Mouse (Mus musculus) left cerebral cortex, adult 2 months (tissue): ENCODE measurements around the gene Trip12. TPM values are rescaled to one million over a fixed set of nuclear protein-coding genes. Genes with fewer than 3 reads are reported as not detected.

Experiments
- DNase-seq, 2 experiments: peaks; one replicate each; pipeline ENCODE4 v3.0.0; 2021 to 2022; ENCODE audit warnings: low spot score in 2 of 2, mixed read lengths in 1 of 2; ENCODE audit errors: extremely low spot score in 1 of 2
- H3K27ac ChIP-seq: fragments of 200-600 bp; 2 replicates; pipeline ENCODE4 v1.8.1; 2022
- H3K4me3 ChIP-seq: fragments of 200-600 bp; 2 replicates; pipeline ENCODE4 v1.8.1; 2022
- CTCF ChIP-seq: fragments of 200-600 bp; IDR thresholded peaks from 2 replicates; pipeline ENCODE4 v1.8.1; 2022; ENCODE audit warnings: antibody characterized with exemption, mild to moderate bottlenecking, moderate library complexity
- intact Hi-C: fragments of 180-260 bp; cut with DNase I; formaldehyde crosslinking; loops from one replicate; pipeline ENCODE4 v1.15.1; 2025
- total RNA-seq, 2 experiments: library from RNA; stranded (reverse); gene quantifications; 2 replicates each; pipeline ENCODE4 v1.2.3; 2021

Gene Trip12
- total RNA-seq, 2 experiments from 2014 or later, result 196 to 219 TPM

DNA sequence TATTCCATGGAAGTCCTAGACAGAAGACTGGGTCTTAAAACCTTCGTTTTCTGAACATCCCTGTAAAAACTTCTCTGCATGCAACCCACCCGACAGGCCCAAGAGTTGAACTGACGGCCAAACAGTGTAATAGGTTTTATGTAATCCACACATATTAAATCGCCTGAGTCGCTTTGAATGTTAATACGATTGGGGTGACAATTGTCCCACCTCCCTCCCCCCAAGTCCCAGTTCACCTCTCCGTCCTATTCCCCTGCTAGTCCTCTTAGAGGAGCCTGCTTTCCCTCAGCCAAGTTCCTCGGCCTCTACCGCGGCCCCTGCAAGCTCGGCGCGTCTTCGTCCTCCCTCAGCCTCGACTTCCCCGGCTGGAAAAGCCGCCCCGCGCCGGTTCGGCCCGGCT, 2.2 kb downstream of the Trip12 start:
- intact Hi-C loops, result loop anchor here (5.0 kb wide), 1 partner anchor 101 kb away; no protein-coding TSS in a partner anchor
- H3K4me3 ChIP-seq, result peak overlapping the region; percentile 74
- no peak for DNase-seq
- H3K27ac ChIP-seq, result peak overlapping the region; percentile 96
- TF ChIP-seq CTCF, result no peak

DNA sequence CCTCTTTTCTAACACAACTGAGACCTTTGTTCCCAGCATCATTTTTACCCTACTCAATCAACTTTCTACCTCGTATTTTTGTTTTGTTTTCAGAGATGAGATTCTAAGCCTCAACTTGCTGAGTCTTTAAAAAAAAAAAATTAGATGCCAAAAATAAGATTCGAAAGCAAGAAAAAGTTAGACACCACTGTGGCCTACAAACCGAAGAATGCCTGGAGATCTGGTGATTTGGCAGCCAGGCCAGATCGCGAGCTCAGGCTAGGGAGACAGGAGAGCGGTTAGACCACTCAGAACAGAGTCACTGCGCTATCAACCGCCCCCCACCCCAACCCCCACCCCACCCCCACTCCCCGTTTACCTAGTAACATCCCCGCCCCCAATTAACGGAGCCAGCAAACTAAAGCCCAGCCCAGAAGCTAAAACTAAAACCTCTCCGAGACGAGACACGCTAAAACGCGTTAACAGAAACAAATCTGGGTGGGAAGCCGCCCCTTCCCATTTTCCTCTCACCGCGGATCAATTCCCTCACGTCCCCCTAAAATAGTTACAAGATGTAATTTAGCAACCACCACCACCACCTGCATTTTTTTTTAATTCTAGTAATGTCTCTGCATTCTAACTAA, 2.7 kb downstream of the Trip12 start:
- Histone ChIP-seq H3K27ac (peak overlapping the region; percentile 96; the same call in 1 of the 2 replicates), H3K4me3 (peak overlapping the region; percentile 74)
- no peak for TF ChIP-seq CTCF
- no peak for DNase-seq
- intact Hi-C loops, result loop anchor here (5.0 kb wide), 1 partner anchor 100 kb away; no protein-coding TSS in a partner anchor

DNA sequence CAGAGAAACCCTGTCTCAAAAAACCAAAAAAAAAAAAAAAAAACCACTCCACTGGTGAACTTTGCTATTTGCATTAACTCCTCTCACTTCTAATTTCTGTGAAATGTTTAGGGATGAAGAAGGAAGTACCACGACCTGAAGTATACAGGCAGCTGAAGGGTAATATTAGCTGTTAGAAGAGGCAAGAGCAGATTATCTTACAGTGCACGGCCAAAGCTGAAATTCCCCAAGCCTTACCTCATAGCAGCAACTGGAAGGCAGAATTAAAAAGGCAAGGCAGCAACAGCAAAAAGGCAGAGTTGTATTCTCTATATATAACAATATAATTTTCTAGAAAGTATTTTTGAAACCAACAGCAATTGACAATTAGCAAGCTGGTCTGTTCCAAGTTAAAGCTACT, 15.2 kb downstream of the Trip12 start:
- no peak for TF ChIP-seq CTCF
- DNase-seq, result no peak

DNA sequence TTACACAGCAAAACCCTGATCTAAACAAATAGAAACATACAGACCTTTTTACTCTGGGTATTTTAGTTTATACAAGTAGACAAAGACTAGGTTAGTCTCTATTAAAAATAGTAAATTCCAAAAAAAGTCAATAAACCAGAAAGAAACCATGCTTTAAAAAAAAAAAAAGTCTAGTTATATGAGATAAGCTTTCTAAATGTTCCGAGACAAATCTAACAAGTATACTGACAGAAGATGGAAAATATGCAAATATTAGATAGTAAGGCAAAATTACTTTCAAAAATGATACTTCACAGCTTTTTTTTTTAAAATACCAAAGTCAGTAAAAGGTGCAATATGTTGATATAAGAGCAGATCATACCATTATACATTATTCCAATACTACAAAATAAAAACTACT, 22.7 kb downstream of the Trip12 start:
- Histone ChIP-seq H3K27ac (no peak overlapping the region), H3K4me3 (no peak overlapping the region)
- intact Hi-C loops, result no loop called here
- no peak for DNase-seq
- no peak for TF ChIP-seq CTCF

More for the DNA sequence above, 15.2 kb downstream of the Trip12 start:
- H3K4me3 ChIP-seq, result no peak overlapping the region
- intact Hi-C loops, result no loop called here
- H3K27ac ChIP-seq, result no peak overlapping the region

DNA sequence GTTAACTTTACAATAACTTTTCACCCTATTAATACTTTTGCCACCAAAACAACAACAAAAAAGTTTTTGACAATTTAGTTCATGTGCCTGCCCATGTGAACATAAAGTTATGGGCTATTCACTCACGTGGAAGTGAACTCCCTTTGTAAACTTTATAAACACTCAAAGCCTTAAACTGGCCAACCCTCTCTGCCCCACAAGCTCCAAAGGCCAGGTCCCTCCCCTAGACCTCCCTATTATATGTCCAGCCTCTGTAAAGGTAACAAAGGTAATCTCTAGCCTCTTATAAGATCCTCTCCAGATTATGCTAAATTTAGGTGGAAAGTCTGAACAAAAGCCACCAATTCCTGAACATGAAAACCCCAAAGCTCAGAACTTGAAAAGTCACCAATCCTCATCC, 36.5 kb downstream of the Trip12 start:
- no peak overlapping the region for H3K27ac ChIP-seq
- no peak for TF ChIP-seq CTCF
- DNase-seq, result no peak
- no peak overlapping the region for H3K4me3 ChIP-seq
- intact Hi-C loops, result no loop called here

DNA sequence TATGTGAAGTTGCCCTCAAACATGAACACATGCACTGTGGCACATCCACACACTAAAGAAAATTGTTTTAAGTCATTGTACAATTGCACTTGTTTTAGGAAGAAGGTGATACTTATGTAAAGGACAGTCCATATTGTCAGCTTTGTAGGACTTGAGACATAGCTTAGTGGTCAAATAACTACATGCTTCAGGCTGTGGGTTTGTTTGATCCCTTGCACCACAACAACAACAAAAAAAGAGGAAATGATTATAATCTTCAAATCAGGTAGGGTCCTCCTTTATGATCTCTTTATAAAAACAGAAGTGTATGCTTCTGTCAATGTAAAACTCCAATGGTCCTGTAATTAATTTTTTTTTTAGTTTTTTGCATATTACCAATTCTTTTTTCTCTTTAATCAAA, 41.1 kb downstream of the Trip12 start:
- DNase-seq, result no peak
- TF ChIP-seq CTCF, result no peak
- H3K27ac ChIP-seq, result no peak overlapping the region
- H3K4me3 ChIP-seq, result no peak overlapping the region
- intact Hi-C loops, result no loop called here

DNA sequence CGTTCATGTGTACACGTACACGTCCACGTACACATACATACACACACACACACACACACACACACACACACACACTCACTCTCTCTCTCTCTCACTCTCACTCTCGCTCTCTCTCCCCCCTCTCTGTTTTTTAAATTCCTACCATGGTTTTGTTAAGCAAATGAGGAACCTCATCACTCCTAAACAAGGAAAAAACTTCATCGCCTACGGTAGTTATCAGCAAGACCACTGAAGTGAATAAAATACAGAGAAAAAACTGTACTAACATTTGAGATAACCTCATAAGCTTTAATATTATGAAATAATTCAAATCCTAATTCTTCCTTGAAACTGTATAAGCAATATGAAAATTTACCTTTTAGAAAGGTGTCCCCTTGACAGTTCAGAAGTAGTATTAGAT, 45.0 kb downstream of the Trip12 start:
- intact Hi-C loops, result no loop called here
- no peak for TF ChIP-seq CTCF

DNA sequence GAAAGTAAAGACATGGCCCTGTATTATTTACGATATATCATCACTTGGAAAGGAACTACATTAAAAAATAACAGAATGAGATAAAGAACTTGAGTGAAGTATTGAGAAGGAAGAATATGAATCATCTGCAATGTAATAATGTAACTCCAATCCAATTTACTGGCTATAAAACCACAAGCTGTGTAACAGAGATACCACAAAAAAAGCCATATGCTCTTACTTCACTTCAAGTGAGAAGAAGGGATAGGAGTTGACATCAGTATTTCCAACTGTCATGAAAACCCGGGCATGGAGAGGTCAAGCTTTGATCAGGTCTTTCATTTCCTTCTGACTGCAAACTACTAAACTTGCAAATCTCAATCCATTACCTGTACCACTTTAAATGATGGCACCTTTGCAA, 48.9 kb downstream of the Trip12 start:
- no peak overlapping the region for H3K4me3 ChIP-seq
- TF ChIP-seq CTCF, result no peak
- DNase-seq, result no peak
- intact Hi-C loops, result no loop called here
- no peak overlapping the region for H3K27ac ChIP-seq

More for the DNA sequence above, 45.0 kb downstream of the Trip12 start:
- Histone ChIP-seq H3K27ac (no peak overlapping the region), H3K4me3 (no peak overlapping the region)
- no peak for DNase-seq

DNA sequence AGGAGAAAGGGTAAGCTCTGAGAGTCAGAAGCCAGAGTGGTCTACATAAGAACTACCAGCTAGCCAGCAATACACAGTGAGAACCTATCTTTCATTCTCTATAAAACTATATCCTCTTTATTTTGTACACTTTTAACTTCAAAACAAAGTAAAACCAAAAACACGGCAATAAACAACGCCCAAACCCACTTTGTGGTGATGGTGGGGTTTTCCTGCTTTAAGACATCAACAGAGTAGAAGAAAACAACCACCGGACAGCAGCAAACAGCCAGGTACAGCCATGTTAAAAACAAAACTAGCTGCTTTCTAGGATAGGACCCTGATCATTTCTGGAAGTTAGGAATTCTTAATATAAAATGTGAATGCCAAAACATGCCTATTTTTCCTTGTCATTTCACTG, 59.7 kb downstream of the Trip12 start:
- no peak for DNase-seq
- Histone ChIP-seq H3K27ac (no peak overlapping the region), H3K4me3 (no peak overlapping the region)
- no peak for TF ChIP-seq CTCF
- intact Hi-C loops, result no loop called here

DNA sequence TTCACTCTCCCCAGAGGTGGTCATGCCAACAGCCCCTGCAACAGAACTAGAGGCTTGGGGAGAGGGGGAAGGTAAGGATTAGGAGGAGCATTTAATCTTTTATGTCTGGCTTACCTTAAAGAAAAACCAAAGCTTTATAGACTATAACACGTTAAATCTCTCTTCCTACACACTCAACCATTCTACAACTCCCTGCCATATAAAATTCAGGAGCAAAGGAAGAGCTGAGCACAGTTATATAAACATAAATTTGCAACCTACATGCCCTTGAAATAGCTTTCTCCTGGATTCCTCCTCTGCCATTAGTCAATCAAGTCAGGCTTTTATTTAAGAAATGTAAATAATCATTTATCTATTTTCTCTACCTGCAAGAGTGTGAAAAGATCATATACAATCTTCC, 62.9 kb downstream of the Trip12 start:
- no peak overlapping the region for H3K4me3 ChIP-seq
- intact Hi-C loops, result no loop called here
- DNase-seq, result no peak
- no peak for TF ChIP-seq CTCF
- H3K27ac ChIP-seq, result no peak overlapping the region

DNA sequence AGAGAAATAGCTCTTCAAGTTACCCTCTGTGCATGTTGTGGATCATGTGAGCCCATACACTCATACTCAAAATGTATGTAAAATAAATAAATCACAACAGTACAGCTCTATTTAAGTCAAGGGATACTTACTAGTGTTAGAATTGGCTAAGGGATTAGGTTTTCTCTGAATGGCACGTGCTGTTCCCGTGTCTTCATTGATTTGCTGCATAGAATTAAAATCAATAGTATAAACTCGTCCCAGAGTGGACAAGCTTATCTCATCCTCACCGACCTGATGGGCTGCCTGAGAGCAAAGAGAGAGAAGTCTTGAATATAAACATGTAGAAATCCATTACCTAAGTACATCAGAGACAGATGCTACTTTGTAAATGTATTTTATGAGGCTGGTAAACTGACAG, 81.5 kb downstream of the Trip12 start:
- Histone ChIP-seq H3K4me3 (no peak overlapping the region), H3K27ac (no peak overlapping the region)
- DNase-seq, result no peak
- intact Hi-C loops, result no loop called here
- TF ChIP-seq CTCF, result no peak

DNA sequence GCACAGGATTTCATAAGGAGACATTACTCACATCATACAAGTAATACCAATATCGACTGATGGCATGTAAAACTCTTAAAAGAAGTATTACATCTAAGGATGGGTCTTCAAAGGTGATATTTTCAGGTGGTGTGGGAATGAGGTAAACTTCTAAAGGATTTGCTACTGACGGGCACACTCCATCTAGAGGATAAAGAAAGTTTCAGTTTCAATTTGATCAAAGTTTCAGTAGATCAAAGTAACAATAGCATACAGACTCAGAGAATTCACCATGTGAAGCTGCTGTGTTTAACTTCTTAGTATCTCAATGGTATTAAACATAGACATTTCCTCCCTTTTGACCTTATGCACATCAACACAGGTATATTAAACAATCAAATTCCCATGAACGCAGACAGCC, 98.2 kb downstream of the Trip12 start:
- DNase-seq, result no peak
- no peak for TF ChIP-seq CTCF
- Histone ChIP-seq H3K4me3 (no peak overlapping the region), H3K27ac (no peak overlapping the region)
- intact Hi-C loops, result no loop called here

DNA sequence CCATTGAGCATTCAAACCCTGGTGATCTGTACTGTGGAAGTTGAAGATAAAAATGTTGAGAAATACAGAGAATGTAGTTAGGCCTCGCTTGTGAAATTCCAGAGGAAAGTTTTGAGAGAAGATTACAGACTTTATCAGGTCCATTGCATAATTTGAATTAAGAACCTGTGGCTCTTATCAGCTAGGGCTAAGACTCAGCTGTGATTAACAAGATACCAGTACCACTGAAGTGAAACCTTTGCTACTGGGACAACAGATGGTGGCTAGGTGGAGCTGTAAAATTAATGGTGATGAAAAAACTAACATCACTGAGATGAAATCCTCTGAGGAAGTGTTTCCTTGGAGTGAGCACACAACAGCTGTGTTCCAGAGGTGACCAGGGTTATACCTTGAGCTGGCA, 100.2 kb downstream of the Trip12 start:
- H3K4me3 ChIP-seq, result no peak overlapping the region
- H3K27ac ChIP-seq, result no peak overlapping the region
- no peak for TF ChIP-seq CTCF
- intact Hi-C loops, result no loop called here
- no peak for DNase-seq
